Mouse (Mus musculus) adrenal gland, adult 2 months (tissue): ENCODE data around the gene Csf2. TPM values are rescaled to one million over a fixed set of nuclear protein-coding genes. Genes with fewer than 3 reads are reported as not detected.
A peak's percentile ranks its signal among the peaks of the same experiment; 100 is the strongest.
"Not testable (repeated sequence)": the region's sequence is repeated elsewhere in the genome, so short reads cannot be mapped to it uniquely, and the experiment has no call there.

Source experiments
- DNase-seq: peaks from one replicate; pipeline ENCODE4 v3.0.0; 2021
- long read RNA-seq: library from polyadenylated mRNA; stranded (forward); transcript quantifications from one replicate; pipeline ENCODE4 v2.0.0, GENCODE M21; 2021
- polyA plus RNA-seq: library from polyadenylated mRNA; depleted of rRNA; stranded (reverse); fragments of >200 nt; gene quantifications from 2 replicates; pipeline ENCODE4 v1.2.3, GENCODE M21; 2012; rRNA removed
- total RNA-seq, 2 experiments: library from RNA; stranded (reverse); gene quantifications; 2 replicates each; pipeline ENCODE4 v1.2.3; 2021

The Csf2 gene
- total RNA-seq, result not detected
- polyA plus RNA-seq, result not detected in 2 replicates
- long read RNA-seq, result 0 reads

- DNase-seq, result no peak
Measured at GRCm38 (mm10) chr11:54248940-54249717, at the start of gene Csf2. Gene Csf2 (minus strand): TSS chr11:54249667.

GRCm38 (mm10) chr11:54298777-54299176 is 49.3 kb upstream of the Csf2 start:
- DNase-seq, result no peak

GRCm38 (mm10) chr11:54297471-54297870 is 48.0 kb upstream of the Csf2 start:
- DNase-seq, result not testable (repeated sequence)

GRCm38 (mm10) chr11:54296734-54297133 is 47.3 kb upstream of the Csf2 start:
- no peak for DNase-seq

- DNase-seq, result no peak
Measured at GRCm38 (mm10) chr11:54295971-54296370, 46.5 kb upstream of the Csf2 start.

- DNase-seq, result no peak
Measured at GRCm38 (mm10) chr11:54293980-54294807, 44.7 kb upstream of the Csf2 start.

GRCm38 (mm10) chr11:54292163-54292562 is 42.7 kb upstream of the Csf2 start:
- DNase-seq, result no peak

- DNase-seq, result no peak
Measured at GRCm38 (mm10) chr11:54287821-54288453, 38.5 kb upstream of the Csf2 start.

- no peak for DNase-seq
Measured at GRCm38 (mm10) chr11:54271437-54271949, 22.0 kb upstream of the Csf2 start.

GRCm38 (mm10) chr11:54269191-54269896 is 19.9 kb upstream of the Csf2 start:
- no peak for DNase-seq

- DNase-seq, result no peak
Measured at GRCm38 (mm10) chr11:54267177-54267576, 17.7 kb upstream of the Csf2 start, which contains the start of gene Il3. Gene Il3 (minus strand): TSS chr11:54267277.

GRCm38 (mm10) chr11:54264542-54264941 is 15.1 kb upstream of the Csf2 start:
- peak; percentile 45 for DNase-seq

GRCm38 (mm10) chr11:54263405-54264031 is 14.1 kb upstream of the Csf2 start:
- no peak for DNase-seq

- peak; percentile 85 for DNase-seq
Measured at GRCm38 (mm10) chr11:54256624-54257376, 7.3 kb upstream of the Csf2 start.

GRCm38 (mm10) chr11:54254114-54254513 is 4.6 kb upstream of the Csf2 start:
- no peak for DNase-seq

- no peak for DNase-seq
Measured at GRCm38 (mm10) chr11:54250575-54250974, 1.1 kb upstream of the Csf2 start.

GRCm38 (mm10) chr11:54249748-54250147 is 281 bp upstream of the Csf2 start:
- DNase-seq, result no peak

- DNase-seq, result no peak
Measured at GRCm38 (mm10) chr11:54247251-54247950, 2.1 kb downstream of the Csf2 start.

- no peak for DNase-seq
Measured at GRCm38 (mm10) chr11:54244465-54244864, 5.0 kb downstream of the Csf2 start.

GRCm38 (mm10) chr11:54242494-54242893 is 7.0 kb downstream of the Csf2 start:
- no peak for DNase-seq
